Mouse (Mus musculus) left cerebral cortex, adult 11 months (tissue): ENCODE measurements at regions not wholly inside any gene's neighbourhood (a gene's known extent, or its start where the extent isn't known, plus 50 kb on each side); places are given as distances from the start of the nearest gene placed in this dataset.

Source experiments
- DNase-seq: peaks from one replicate; pipeline ENCODE4 v3.0.0; 2022; ENCODE audit warnings: low spot score

DNA sequence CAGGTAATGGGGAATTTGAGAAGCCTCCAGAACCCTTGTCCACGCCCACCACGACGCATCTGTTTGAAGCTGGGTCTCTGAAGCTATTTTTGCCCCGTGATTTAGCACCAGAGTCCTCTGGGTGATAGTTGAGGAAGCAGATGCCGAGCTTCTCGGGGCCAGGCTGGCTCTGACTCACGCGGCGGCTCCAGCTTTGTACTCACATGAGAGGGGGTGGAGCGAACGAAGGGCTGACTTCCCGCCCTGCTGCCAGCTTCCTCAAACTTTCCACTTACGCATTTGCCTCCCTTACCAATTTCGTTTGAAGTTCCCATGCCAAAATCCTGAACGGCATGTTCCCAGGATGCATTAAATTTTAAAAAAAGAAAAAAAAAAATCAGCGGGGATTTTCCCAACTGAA, 74.1 kb upstream of the Hnrnpa3 start:
- no peak for DNase-seq

DNA sequence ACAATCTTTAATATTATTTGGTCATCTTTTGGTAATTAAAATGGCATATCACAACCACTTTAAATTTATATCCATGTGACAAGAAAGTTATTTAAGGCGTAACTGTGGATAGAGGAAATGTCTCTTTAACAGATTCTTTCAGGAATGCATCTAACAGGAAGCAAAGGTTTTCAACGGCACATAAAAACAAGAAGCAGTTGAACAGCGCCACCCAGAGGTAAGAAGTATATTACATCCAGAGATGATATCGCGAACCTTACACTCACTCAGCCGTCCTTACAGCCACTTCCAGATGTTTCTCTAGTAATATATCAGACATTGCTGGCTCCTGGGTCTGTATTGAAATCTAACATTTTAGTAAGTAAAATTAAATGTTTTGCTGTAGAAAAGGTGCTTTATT, 70.5 kb upstream of the Hnrnpa3 start:
- peak; percentile 74 for DNase-seq

DNA sequence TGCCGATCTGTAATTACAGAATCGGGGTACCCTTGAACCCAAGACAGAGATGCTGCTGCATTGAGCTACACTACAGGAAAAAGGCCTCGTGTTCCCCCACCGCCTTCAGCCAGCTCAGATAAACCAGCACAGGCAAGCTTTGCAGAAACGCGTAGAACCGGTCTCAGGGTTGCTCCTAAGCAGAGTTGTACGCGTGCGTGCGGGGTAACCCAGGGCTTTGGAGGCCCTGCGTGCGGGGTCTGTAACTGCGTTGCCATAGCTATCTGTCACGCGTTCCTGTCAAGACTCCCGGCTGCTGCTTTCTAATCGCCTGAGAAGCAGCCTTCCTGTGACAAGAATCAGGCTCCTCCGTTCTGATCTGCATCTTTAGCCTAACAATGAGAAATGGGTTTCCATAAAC, 69.6 kb upstream of the Hnrnpa3 start:
- no peak for DNase-seq

DNA sequence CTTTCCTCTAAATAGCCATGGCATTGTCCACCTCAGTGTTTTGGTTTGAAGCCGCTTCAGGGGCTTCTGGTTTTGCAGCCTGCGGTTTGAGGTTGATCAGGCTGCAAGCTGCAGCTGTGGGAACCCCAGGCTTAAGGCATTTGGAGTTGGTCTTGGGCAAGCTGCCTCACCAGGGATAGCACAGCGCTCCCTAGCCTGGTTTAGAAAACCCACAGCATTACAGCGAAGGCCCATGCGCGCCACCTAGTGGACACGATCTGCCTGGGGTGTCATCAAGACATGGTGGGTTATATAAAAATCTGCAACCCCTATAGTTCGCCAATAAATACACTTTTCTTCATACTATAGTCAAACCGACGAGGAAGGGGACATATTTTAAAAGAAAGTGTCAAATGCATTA, 68.9 kb upstream of the Hnrnpa3 start:
- DNase-seq = peak; percentile 60

DNA sequence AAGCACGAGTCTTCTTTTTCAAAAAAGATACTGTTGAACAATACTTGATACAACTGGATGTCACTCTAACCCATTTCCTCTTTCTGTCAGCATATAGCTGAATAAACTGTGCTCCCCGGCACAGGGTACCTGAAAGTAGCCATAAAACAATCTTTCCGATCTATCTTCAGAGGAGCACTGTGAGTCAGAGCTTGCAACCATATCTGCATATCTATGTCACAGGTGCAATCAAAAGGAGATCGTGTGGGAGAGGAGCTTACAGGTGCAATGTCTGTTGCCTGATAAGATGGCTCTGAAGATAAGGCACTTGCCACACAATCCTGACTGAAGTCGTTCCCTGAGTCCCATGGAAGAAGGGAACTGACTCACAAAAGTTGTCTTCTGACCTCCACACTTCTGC, 58.5 kb upstream of the Hnrnpa3 start:
- no peak for DNase-seq

DNA sequence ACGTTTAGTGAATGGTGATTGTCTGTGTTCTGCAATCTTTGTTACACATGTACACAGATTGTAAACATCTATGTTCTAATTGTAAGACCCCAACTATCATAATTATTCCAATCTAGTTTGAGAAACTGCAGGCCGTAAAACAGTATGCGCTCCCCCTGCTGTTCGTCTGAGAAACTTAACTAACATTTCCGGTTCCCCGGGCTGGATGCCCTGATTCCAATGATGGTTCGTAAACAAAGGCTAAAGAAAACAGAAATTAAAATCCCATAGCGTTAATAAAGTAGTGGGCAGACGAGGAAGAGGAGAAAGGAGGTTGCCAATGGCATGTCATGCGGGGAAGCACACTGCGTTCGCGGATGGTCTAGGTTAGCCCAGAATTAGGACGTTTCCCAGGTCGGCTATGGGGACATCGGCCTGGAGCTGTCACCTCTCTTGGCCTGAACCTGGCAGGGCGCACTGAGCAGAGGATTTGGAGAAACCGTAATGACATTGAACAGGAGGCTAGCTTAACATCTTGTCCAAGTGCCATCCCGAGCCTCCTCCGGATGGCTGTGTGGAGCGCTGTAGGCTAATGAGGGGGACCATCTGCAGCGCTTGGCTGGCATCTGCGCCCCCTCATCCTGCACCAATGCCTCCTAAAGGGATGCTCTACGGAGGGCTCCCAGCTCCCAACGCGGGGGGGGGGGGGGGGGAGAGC, 55.7 kb upstream of the Hnrnpa3 start:
- no peak for DNase-seq

DNA sequence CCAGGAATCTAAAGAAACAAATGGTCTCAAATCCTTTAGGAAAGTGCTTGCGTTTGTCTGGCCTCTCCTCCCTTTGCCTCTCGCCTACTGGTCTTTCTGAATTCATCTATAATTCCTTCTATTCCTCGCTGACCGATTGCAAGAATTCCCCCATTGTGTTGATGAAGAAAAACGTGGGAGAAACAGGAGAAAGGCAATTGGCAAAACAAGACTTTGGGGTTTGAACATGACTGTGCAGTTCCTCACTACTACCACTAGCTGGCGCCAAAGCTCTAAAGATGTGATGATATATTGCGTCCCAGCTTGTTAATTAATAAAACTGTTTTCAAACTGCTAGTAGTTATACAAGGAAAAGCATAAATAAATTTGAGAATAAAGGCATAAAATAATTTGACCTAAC, 53.4 kb upstream of the Hnrnpa3 start:
- no peak for DNase-seq

DNA sequence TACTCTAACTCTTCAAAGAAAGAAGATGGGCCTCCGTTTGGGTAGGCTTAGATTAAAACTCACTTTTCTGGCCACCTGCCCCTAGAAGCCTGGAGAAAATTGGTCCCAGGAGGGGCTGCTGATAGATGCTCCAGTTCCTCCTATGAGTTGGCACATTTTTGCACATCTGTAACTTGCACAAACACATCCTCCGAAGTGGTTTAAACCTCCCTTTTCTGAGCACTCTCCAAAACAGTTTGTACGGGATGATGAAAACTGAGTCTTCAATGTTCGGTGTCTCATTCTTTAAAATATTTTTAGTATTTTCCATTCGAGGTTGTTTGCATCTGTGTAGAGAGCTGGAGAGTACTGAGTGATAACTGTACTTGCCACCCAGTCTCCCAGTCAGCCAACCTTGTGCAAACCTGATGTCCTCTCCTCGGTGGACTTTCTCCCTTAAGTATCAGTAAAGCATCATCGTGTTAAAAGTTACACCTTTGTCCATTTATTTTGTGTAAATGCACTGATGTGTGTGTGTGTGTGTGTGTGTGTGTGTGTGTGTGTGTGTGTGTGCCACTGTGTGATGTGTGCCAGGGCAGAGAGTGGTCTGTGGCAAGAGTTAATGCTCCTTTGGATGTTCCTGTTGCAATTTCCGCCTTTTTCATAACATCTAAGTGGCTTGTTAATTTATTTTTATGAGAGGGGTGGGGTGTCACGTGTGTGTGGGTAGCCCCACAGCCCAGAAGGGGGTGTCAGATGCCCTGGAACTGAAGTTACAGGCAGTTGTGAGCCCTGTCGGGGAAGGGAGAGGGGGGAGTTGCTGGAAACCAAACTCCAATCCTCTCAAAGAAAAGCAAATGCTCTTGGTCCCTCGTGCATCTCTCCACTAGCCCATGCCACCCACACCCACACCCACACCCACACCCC, 51.8 kb upstream of the Hnrnpa3 start:
- DNase-seq = no peak

DNA sequence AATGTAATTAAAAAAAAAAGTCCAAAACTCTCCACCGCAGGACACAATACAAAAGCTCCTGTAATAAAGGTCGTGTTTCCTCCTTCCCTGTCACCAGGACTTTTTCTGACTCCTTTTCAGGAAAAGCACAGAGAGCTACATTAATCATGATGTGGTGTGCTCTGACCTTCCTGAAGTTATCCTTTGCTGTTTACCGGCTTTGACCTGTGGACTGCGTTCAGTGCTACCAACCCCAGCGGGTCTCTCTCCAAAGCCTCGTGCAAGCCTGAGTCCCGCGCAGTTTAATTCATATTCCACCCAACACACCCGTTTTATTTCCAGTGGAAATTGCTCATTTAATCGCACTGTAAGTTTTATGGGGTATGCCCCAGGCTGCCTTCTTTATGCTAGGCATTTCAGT, 51.1 kb upstream of the Hnrnpa3 start:
- no peak for DNase-seq

DNA sequence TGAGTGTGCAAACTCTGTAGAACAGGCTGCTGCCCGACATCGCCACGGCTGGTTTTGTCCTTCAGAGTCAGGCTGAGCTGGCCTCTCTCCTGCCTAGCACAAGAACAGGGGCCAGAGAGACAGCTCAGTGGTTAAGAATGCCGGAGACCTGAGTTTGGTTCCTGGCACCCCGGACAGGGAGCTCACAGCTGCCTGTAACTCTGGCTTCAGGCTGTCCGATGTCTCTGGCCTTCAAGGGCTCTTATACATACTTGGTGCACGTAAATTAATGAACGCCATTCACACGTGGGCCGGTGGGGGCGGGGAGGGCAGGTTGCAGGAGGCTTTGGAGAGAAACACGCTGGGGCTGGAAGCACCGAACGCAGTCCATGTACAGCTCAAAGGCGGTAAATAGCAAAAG, 50.6 kb upstream of the Hnrnpa3 start:
- DNase-seq = no peak

DNA sequence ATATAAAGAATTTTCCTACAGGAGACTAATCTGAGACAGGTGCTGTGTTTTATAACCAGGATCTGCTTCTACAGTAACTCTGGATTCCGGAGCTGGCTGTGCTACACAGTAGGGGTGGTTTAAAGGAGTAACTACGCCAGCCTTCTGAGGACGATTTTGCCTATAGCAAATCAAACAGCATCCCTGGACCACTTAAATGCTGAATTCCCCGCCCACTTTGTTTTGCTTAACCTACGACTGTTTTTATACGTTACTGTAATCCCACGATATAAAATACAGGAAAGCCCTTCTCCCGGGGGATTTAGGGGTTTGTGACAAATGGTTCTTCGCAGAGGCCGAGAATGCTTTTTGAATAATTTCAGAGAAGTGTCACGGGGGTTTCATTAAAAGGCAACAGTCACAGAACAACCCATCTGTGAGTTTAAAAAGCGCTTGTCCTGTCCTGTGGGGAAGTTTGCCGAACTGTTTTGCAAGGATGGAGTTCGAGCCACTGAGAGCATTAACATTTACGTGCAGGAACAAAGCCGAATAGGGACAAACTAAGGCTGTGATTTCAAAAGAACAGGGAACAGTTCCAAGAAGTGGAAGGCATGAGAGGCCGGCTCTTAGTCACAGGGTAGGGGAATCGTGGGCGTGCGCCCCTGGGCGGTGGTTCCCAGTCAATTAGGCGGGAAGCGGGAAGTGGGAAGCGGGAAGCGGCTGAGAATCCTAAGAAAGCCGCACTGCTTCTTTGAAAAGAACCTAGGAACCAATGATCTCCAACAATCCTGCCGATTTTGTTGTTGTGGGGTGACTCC, 49.7 kb upstream of the Hnrnpa3 start:
- DNase-seq = no peak
